Mouse (Mus musculus) telencephalon, adult 2 months (tissue): ENCODE measurements at regions not wholly inside any gene's neighbourhood (a gene's known extent, or its start where the extent isn't known, plus 50 kb on each side); places are given as distances from the start of the nearest gene placed in this dataset.

Experiments
- DNase-seq: peaks from one replicate; pipeline ENCODE4 v3.0.0-alpha.2; 2011; ENCODE audit warnings: low read depth, low spot score

- no peak for DNase-seq
Measured at GRCm38 (mm10) chr5:111789904-111790303, 56.2 kb downstream of the Gm26897 start.

GRCm38 (mm10) chr5:111790527-111790926 lies 56.8 kb downstream of the Gm26897 start:
- DNase-seq, result no peak

GRCm38 (mm10) chr5:111791089-111791561 lies 57.4 kb downstream of the Gm26897 start:
- peak; percentile 83 for DNase-seq

- no peak for DNase-seq
Measured at GRCm38 (mm10) chr5:111792746-111793145, 59.0 kb downstream of the Gm26897 start.

GRCm38 (mm10) chr5:111793178-111793577 lies 59.5 kb downstream of the Gm26897 start:
- DNase-seq, result no peak

- no peak for DNase-seq
Measured at GRCm38 (mm10) chr5:111796889-111797288, 63.2 kb downstream of the Gm26897 start.

GRCm38 (mm10) chr5:111799700-111800311 lies 66.1 kb downstream of the Gm26897 start:
- DNase-seq, result no peak

GRCm38 (mm10) chr5:111800511-111800910 lies 66.8 kb downstream of the Gm26897 start:
- DNase-seq, result no peak

- no peak for DNase-seq
Measured at GRCm38 (mm10) chr5:111801051-111801450, 67.3 kb downstream of the Gm26897 start.

GRCm38 (mm10) chr5:111804542-111804941 lies 70.8 kb downstream of the Gm26897 start:
- DNase-seq, result no peak

- no peak for DNase-seq
Measured at GRCm38 (mm10) chr5:111805150-111805549, 71.4 kb downstream of the Gm26897 start.

GRCm38 (mm10) chr5:111805761-111806191 lies 72.1 kb downstream of the Gm26897 start:
- no peak for DNase-seq

- no peak for DNase-seq
Measured at GRCm38 (mm10) chr5:111810079-111810808, 76.5 kb downstream of the Gm26897 start.

GRCm38 (mm10) chr5:111812581-111812980 lies 78.9 kb downstream of the Gm26897 start:
- no peak for DNase-seq

GRCm38 (mm10) chr5:111813090-111813753 lies 79.5 kb downstream of the Gm26897 start:
- peak; percentile 72 for DNase-seq

- no peak for DNase-seq
Measured at GRCm38 (mm10) chr5:111814893-111815760, 81.4 kb downstream of the Gm26897 start.

GRCm38 (mm10) chr5:111820963-111821362 lies 87.2 kb downstream of the Gm26897 start:
- DNase-seq, result no peak

GRCm38 (mm10) chr5:111822882-111823281 lies 89.2 kb downstream of the Gm26897 start:
- no peak for DNase-seq

- DNase-seq, result no peak
Measured at GRCm38 (mm10) chr5:111823420-111823819, 89.7 kb downstream of the Gm26897 start.

- DNase-seq, result no peak
Measured at GRCm38 (mm10) chr5:111823842-111824241, 90.1 kb downstream of the Gm26897 start.

GRCm38 (mm10) chr5:111824600-111825130 lies 90.9 kb downstream of the Gm26897 start:
- no peak for DNase-seq
